Mouse (Mus musculus): Measurements from ENCODE around the gene Fcer1g. TPM values are rescaled to one million over a fixed set of nuclear protein-coding genes. Genes with fewer than 3 reads are reported as not detected.

Gene Fcer1g
- polyA plus RNA-seq, 2 experiments: 49.7 to 91.4 TPM

DNA sequence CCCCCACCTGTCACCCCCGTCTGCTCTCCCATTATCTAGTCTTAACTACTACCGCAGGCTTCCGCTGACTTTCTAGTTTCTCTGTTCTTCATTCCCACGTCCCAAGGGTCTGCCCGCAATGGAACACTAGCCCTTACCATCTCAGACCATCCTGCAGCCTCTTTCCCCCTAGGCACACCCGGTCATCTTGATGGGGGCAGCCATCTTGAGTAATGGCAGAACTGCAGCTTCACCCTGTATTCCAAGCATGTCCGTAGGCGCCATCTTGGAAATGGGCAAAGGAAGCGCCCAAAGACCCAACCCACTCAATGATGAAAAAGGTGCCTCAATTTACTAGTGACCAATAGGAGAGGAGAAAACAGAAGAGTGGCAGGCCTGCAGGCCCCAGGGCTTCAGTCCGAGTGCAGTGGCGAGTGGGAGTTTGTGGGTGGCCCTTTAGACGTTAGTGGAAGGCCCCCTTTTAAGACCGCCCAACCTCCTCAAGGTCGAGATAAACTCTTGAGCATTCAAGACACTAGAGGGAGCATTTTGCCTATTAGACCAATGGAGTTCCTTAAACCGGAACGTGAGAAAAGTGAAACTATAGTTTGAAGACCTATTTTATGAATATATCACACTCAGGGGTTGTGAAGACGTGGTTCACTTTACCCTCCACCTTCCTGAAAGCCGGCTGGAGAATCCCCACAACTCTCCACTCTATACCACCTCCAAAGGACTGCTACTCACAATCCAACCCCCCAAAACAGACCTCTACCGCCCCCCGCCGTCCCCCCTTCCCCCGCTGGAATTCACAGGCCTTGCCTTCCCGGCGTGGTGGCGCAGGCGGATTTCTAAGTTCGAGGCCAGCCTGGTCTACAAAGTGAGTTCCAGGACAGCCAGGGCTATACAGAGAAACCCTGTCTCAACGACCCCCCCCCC lies 11.7 kb downstream of the Fcer1g start, which contains the start of gene Tomm40l:
Gene Tomm40l, minus strand, starts transcription at position 277 of the 918 bp plus-strand sequence.
- H3K4me2 ChIP-seq (replicated peaks; ENCODE audit: low read depth, low read length, severe bottlenecking): peak within 1 kb of the TSS; percentile 92
- H3K27me3 ChIP-seq (ENCODE audit: control insufficient read depth, insufficient read depth, low read length): no peaks in the 10 kb centered on the region
- DNase-seq (ENCODE audit: low spot score): peak; percentile 100
- H3K4me3 ChIP-seq (replicated peaks; ENCODE audit: low read length): peak within 1 kb of the TSS; percentile 57
- WGBS: 2% methylated on average over 28 of the region's 28 CpGs
- peaks cover 16% of the 10 kb centered on the region for H3K36me3 ChIP-seq (ENCODE audit: control insufficient read depth, insufficient read depth, low read length)
- H3K27ac ChIP-seq (replicated peaks; ENCODE audit: low read depth, low read length): peak within 1 kb of the TSS; percentile 83
- H3K9ac ChIP-seq (ENCODE audit: low read depth, low read length, severe bottlenecking): peak within 1 kb of the TSS; percentile 58
- peak; percentile 99 for ATAC-seq (ENCODE audit: low FRiP score, low read depth)
- peak; percentile 23; the same call in 1 of the 2 replicates for TF ChIP-seq POLR2A (IDR thresholded peaks at IDR 0.05; ENCODE audit: borderline replicate concordance, extremely low read depth, insufficient read depth, insufficient read length)
- H3K9me3 ChIP-seq (ENCODE audit: control insufficient read depth, low read length): no peaks in the 10 kb centered on the region
- peaks cover 8% of the 10 kb centered on the region for H3K4me1 ChIP-seq (ENCODE audit: control insufficient read depth, insufficient read depth, low read length)

- Histone ChIP-seq H3K4me1 (ENCODE audit: control insufficient read depth, insufficient read depth, low read length) (peaks cover 8% of the 10 kb centered on the region), H3K9me3 (ENCODE audit: control insufficient read depth, low read length) (no peaks in the 10 kb centered on the region), H3K36me3 (ENCODE audit: control insufficient read depth, insufficient read depth, low read length) (peaks cover 16% of the 10 kb centered on the region), H3K4me3 (replicated peaks; ENCODE audit: low read length) (peak overlapping the region; percentile 57), H3K27ac (replicated peaks; ENCODE audit: low read depth, low read length) (no peak overlapping the region), H3K4me2 (replicated peaks; ENCODE audit: low read depth, low read length, severe bottlenecking) (peak overlapping the region; percentile 92), H3K27me3 (ENCODE audit: control insufficient read depth, insufficient read depth, low read length) (no peaks in the 10 kb centered on the region), H3K9ac (ENCODE audit: low read depth, low read length, severe bottlenecking) (peak overlapping the region; percentile 58)
- no peak for TF ChIP-seq POLR2A (IDR thresholded peaks at IDR 0.05; ENCODE audit: borderline replicate concordance, extremely low read depth, insufficient read depth, insufficient read length)
- WGBS: 5% methylated on average over 22 of the region's 22 CpGs
- DNase-seq (ENCODE audit: low spot score) (no peak), ATAC-seq (ENCODE audit: low FRiP score, low read depth) (no peak)
Observed at GRCm38 (mm10) chr1:171221281-171222193, 12.6 kb downstream of the Fcer1g start.

GRCm38 (mm10) chr1:171220871-171221270 lies 13.3 kb downstream of the Fcer1g start:
- H3K4me2 ChIP-seq (replicated peaks; ENCODE audit: low read depth, low read length, severe bottlenecking): peak overlapping the region; percentile 92
- ATAC-seq (ENCODE audit: low FRiP score, low read depth) (no peak), DNase-seq (ENCODE audit: low spot score) (peak; percentile 81)
- WGBS: 9% methylated on average over 10 of the region's 10 CpGs
- no peak overlapping the region for H3K9ac ChIP-seq (ENCODE audit: low read depth, low read length, severe bottlenecking)
- H3K4me1 ChIP-seq (ENCODE audit: control insufficient read depth, insufficient read depth, low read length): peaks cover 8% of the 10 kb centered on the region
- H3K36me3 ChIP-seq (ENCODE audit: control insufficient read depth, insufficient read depth, low read length): peaks cover 16% of the 10 kb centered on the region
- no peaks in the 10 kb centered on the region for H3K27me3 ChIP-seq (ENCODE audit: control insufficient read depth, insufficient read depth, low read length)
- H3K4me3 ChIP-seq (replicated peaks; ENCODE audit: low read length): 0 out of 2 replicates have a peak overlapping the region, but pooled peaks have one; percentile 57
- TF ChIP-seq POLR2A (IDR thresholded peaks at IDR 0.05; ENCODE audit: borderline replicate concordance, extremely low read depth, insufficient read depth, insufficient read length): no peak
- H3K27ac ChIP-seq (replicated peaks; ENCODE audit: low read depth, low read length): no peak overlapping the region
- H3K9me3 ChIP-seq (ENCODE audit: control insufficient read depth, low read length): no peaks in the 10 kb centered on the region

- peaks cover 5% of the 10 kb centered on the region for H3K4me1 ChIP-seq (ENCODE audit: control insufficient read depth, insufficient read depth, low read length)
- H3K4me3 ChIP-seq (replicated peaks; ENCODE audit: low read length): no peak overlapping the region
- 87% methylated on average over 18 of the region's 18 CpGs for WGBS
- H3K9ac ChIP-seq (ENCODE audit: low read depth, low read length, severe bottlenecking): no peak overlapping the region
- no peaks in the 10 kb centered on the region for H3K27me3 ChIP-seq (ENCODE audit: control insufficient read depth, insufficient read depth, low read length)
- H3K27ac ChIP-seq (replicated peaks; ENCODE audit: low read depth, low read length): no peak overlapping the region
- TF ChIP-seq POLR2A (IDR thresholded peaks at IDR 0.05; ENCODE audit: borderline replicate concordance, extremely low read depth, insufficient read depth, insufficient read length): no peak
- peaks cover 16% of the 10 kb centered on the region for H3K36me3 ChIP-seq (ENCODE audit: control insufficient read depth, insufficient read depth, low read length)
- no peak overlapping the region for H3K4me2 ChIP-seq (replicated peaks; ENCODE audit: low read depth, low read length, severe bottlenecking)
- no peak for ATAC-seq (ENCODE audit: low FRiP score, low read depth)
- H3K9me3 ChIP-seq (ENCODE audit: control insufficient read depth, low read length): no peaks in the 10 kb centered on the region
- DNase-seq (ENCODE audit: low spot score): no peak
Observed at GRCm38 (mm10) chr1:171216241-171216955, 17.8 kb downstream of the Fcer1g start.
